Mouse (Mus musculus): ENCODE measurements around the gene Tomm34. TPM values are rescaled to one million over a fixed set of nuclear protein-coding genes. Genes with fewer than 3 reads are reported as not detected.
A peak's percentile ranks its signal among the peaks of the same experiment; 100 is the strongest.

The Tomm34 gene
- polyA plus RNA-seq (2015; fragmentation: Nextera tagmentation; extraction: Ambion mirVana): 49.6 and 50.4 TPM in 2 replicates

- Histone ChIP-seq H3K9ac (ENCODE audit: low read depth, low read length) (peak within 1 kb of the TSS; percentile 81), H3K9me3 (replicated peaks; ENCODE audit: control insufficient read depth, low read length, poor library complexity, severe bottlenecking) (no peaks in the 10 kb centered on the region), H3K27ac (ENCODE audit: low read length) (peak within 1 kb of the TSS; percentile 82), H3K4me3 (ENCODE audit: low read depth, low read length) (peak within 1 kb of the TSS; percentile 80), H3K36me3 (ENCODE audit: control insufficient read depth, insufficient read depth, low read length) (peaks cover 4% of the 10 kb centered on the region; the same call in 1 of the 2 replicates), H3K4me1 (ENCODE audit: control insufficient read depth, insufficient read depth, low read length) (peaks cover 27% of the 10 kb centered on the region), H3K27me3 (ENCODE audit: control insufficient read depth, insufficient read depth, low read depth, low read length) (no peaks in the 10 kb centered on the region), H3K4me2 (ENCODE audit: low read length) (peak within 1 kb of the TSS; percentile 94)
- under 1% methylated on average over 52 of the region's 55 CpGs for WGBS
- ATAC-seq: peak; percentile 96
Observed at GRCm38 (mm10) chr2:164070765-164071436, at the start of gene Tomm34. Gene Tomm34 (minus strand): TSS chr2:164071169.

GRCm38 (mm10) chr2:164119503-164119902 is 48.5 kb upstream of the Tomm34 start:
- H3K4me1 ChIP-seq (ENCODE audit: control insufficient read depth, insufficient read depth, low read length): no peaks in the 10 kb centered on the region
- H3K9ac ChIP-seq (ENCODE audit: low read depth, low read length): no peak overlapping the region
- H3K27ac ChIP-seq (ENCODE audit: low read length): no peak overlapping the region
- no peak for ATAC-seq
- H3K4me3 ChIP-seq (ENCODE audit: low read depth, low read length): no peak overlapping the region
- H3K27me3 ChIP-seq (ENCODE audit: control insufficient read depth, insufficient read depth, low read depth, low read length): no peaks in the 10 kb centered on the region
- peaks cover 11% of the 10 kb centered on the region for H3K36me3 ChIP-seq (ENCODE audit: control insufficient read depth, insufficient read depth, low read length)
- WGBS: 97% methylated on average over 6 of the region's 6 CpGs
- no peaks in the 10 kb centered on the region for H3K9me3 ChIP-seq (replicated peaks; ENCODE audit: control insufficient read depth, low read length, poor library complexity, severe bottlenecking)
- H3K4me2 ChIP-seq (ENCODE audit: low read length): no peak overlapping the region

- 91% methylated on average over 10 of the region's 10 CpGs for WGBS
- H3K9ac ChIP-seq (ENCODE audit: low read depth, low read length): no peak overlapping the region
Observed at GRCm38 (mm10) chr2:164115531-164115930, 44.6 kb upstream of the Tomm34 start.

GRCm38 (mm10) chr2:164114051-164114450 is 43.1 kb upstream of the Tomm34 start:
- no peaks in the 10 kb centered on the region for H3K4me1 ChIP-seq (ENCODE audit: control insufficient read depth, insufficient read depth, low read length)
- no peaks in the 10 kb centered on the region for H3K27me3 ChIP-seq (ENCODE audit: control insufficient read depth, insufficient read depth, low read depth, low read length)
- 86% methylated on average over 6 of the region's 6 CpGs for WGBS
- H3K36me3 ChIP-seq (ENCODE audit: control insufficient read depth, insufficient read depth, low read length): peaks cover 10% of the 10 kb centered on the region
- H3K27ac ChIP-seq (ENCODE audit: low read length): no peak overlapping the region
- H3K9ac ChIP-seq (ENCODE audit: low read depth, low read length): no peak overlapping the region
- H3K4me2 ChIP-seq (ENCODE audit: low read length): no peak overlapping the region
- H3K9me3 ChIP-seq (replicated peaks; ENCODE audit: control insufficient read depth, low read length, poor library complexity, severe bottlenecking): no peaks in the 10 kb centered on the region
- no peak for ATAC-seq
- H3K4me3 ChIP-seq (ENCODE audit: low read depth, low read length): no peak overlapping the region

More at GRCm38 (mm10) chr2:164115531-164115930, 44.6 kb upstream of the Tomm34 start:
- no peaks in the 10 kb centered on the region for H3K9me3 ChIP-seq (replicated peaks; ENCODE audit: control insufficient read depth, low read length, poor library complexity, severe bottlenecking)
- H3K4me2 ChIP-seq (ENCODE audit: low read length): no peak overlapping the region
- H3K27me3 ChIP-seq (ENCODE audit: control insufficient read depth, insufficient read depth, low read depth, low read length): no peaks in the 10 kb centered on the region
- H3K27ac ChIP-seq (ENCODE audit: low read length): no peak overlapping the region
- no peak for ATAC-seq
- no peak overlapping the region for H3K4me3 ChIP-seq (ENCODE audit: low read depth, low read length)
- no peaks in the 10 kb centered on the region for H3K4me1 ChIP-seq (ENCODE audit: control insufficient read depth, insufficient read depth, low read length)
- peaks cover 13% of the 10 kb centered on the region for H3K36me3 ChIP-seq (ENCODE audit: control insufficient read depth, insufficient read depth, low read length)

- no peak for ATAC-seq
- Histone ChIP-seq H3K27me3 (ENCODE audit: control insufficient read depth, insufficient read depth, low read depth, low read length) (no peaks in the 10 kb centered on the region), H3K27ac (ENCODE audit: low read length) (no peak overlapping the region), H3K4me2 (ENCODE audit: low read length) (no peak overlapping the region), H3K9me3 (replicated peaks; ENCODE audit: control insufficient read depth, low read length, poor library complexity, severe bottlenecking) (no peaks in the 10 kb centered on the region), H3K36me3 (ENCODE audit: control insufficient read depth, insufficient read depth, low read length) (0 out of 2 replicates have a peak, but pooled peaks cover 5% of the 10 kb centered on the region), H3K4me1 (ENCODE audit: control insufficient read depth, insufficient read depth, low read length) (no peaks in the 10 kb centered on the region), H3K4me3 (ENCODE audit: low read depth, low read length) (no peak overlapping the region), H3K9ac (ENCODE audit: low read depth, low read length) (no peak overlapping the region)
- 86% methylated on average over 8 of the region's 8 CpGs for WGBS
Observed at GRCm38 (mm10) chr2:164111546-164111945, 40.6 kb upstream of the Tomm34 start.

GRCm38 (mm10) chr2:164108501-164108900 is 37.5 kb upstream of the Tomm34 start:
- ATAC-seq: no peak
- no peaks in the 10 kb centered on the region for H3K9me3 ChIP-seq (replicated peaks; ENCODE audit: control insufficient read depth, low read length, poor library complexity, severe bottlenecking)
- H3K27me3 ChIP-seq (ENCODE audit: control insufficient read depth, insufficient read depth, low read depth, low read length): no peaks in the 10 kb centered on the region
- no peak overlapping the region for H3K9ac ChIP-seq (ENCODE audit: low read depth, low read length)
- no peak overlapping the region for H3K4me3 ChIP-seq (ENCODE audit: low read depth, low read length)
- 0 out of 2 replicates have a peak, but pooled peaks cover 5% of the 10 kb centered on the region for H3K36me3 ChIP-seq (ENCODE audit: control insufficient read depth, insufficient read depth, low read length)
- no peaks in the 10 kb centered on the region for H3K4me1 ChIP-seq (ENCODE audit: control insufficient read depth, insufficient read depth, low read length)
- WGBS: 37% methylated on average over 4 of the region's 4 CpGs
- H3K27ac ChIP-seq (ENCODE audit: low read length): no peak overlapping the region
- no peak overlapping the region for H3K4me2 ChIP-seq (ENCODE audit: low read length)

GRCm38 (mm10) chr2:164107125-164107874 is 36.3 kb upstream of the Tomm34 start:
- 50% methylated on average over 16 of the region's 16 CpGs for WGBS
- ATAC-seq: no peak
- Histone ChIP-seq H3K9me3 (replicated peaks; ENCODE audit: control insufficient read depth, low read length, poor library complexity, severe bottlenecking) (no peaks in the 10 kb centered on the region), H3K4me3 (ENCODE audit: low read depth, low read length) (no peak overlapping the region), H3K9ac (ENCODE audit: low read depth, low read length) (no peak overlapping the region), H3K27me3 (ENCODE audit: control insufficient read depth, insufficient read depth, low read depth, low read length) (no peaks in the 10 kb centered on the region), H3K36me3 (ENCODE audit: control insufficient read depth, insufficient read depth, low read length) (peaks cover 11% of the 10 kb centered on the region; the same call in 1 of the 2 replicates), H3K4me1 (ENCODE audit: control insufficient read depth, insufficient read depth, low read length) (no peaks in the 10 kb centered on the region), H3K27ac (ENCODE audit: low read length) (no peak overlapping the region), H3K4me2 (ENCODE audit: low read length) (no peak overlapping the region)

- H3K9ac ChIP-seq (ENCODE audit: low read depth, low read length): no peak overlapping the region
- no peak overlapping the region for H3K4me3 ChIP-seq (ENCODE audit: low read depth, low read length)
- H3K36me3 ChIP-seq (ENCODE audit: control insufficient read depth, insufficient read depth, low read length): peaks cover 12% of the 10 kb centered on the region; the same call in 1 of the 2 replicates
- H3K9me3 ChIP-seq (replicated peaks; ENCODE audit: control insufficient read depth, low read length, poor library complexity, severe bottlenecking): no peaks in the 10 kb centered on the region
- H3K4me2 ChIP-seq (ENCODE audit: low read length): no peak overlapping the region
- no peaks in the 10 kb centered on the region for H3K27me3 ChIP-seq (ENCODE audit: control insufficient read depth, insufficient read depth, low read depth, low read length)
- 80% methylated on average over 14 of the region's 14 CpGs for WGBS
- no peak overlapping the region for H3K27ac ChIP-seq (ENCODE audit: low read length)
- no peak for ATAC-seq
- H3K4me1 ChIP-seq (ENCODE audit: control insufficient read depth, insufficient read depth, low read length): no peaks in the 10 kb centered on the region
Observed at GRCm38 (mm10) chr2:164106287-164107035, 35.5 kb upstream of the Tomm34 start.

Data from midbrain, embryonic 16.5 days (tissue).